Mouse (Mus musculus): ENCODE data around the gene Epha2.

Epha2 gene

DNA sequence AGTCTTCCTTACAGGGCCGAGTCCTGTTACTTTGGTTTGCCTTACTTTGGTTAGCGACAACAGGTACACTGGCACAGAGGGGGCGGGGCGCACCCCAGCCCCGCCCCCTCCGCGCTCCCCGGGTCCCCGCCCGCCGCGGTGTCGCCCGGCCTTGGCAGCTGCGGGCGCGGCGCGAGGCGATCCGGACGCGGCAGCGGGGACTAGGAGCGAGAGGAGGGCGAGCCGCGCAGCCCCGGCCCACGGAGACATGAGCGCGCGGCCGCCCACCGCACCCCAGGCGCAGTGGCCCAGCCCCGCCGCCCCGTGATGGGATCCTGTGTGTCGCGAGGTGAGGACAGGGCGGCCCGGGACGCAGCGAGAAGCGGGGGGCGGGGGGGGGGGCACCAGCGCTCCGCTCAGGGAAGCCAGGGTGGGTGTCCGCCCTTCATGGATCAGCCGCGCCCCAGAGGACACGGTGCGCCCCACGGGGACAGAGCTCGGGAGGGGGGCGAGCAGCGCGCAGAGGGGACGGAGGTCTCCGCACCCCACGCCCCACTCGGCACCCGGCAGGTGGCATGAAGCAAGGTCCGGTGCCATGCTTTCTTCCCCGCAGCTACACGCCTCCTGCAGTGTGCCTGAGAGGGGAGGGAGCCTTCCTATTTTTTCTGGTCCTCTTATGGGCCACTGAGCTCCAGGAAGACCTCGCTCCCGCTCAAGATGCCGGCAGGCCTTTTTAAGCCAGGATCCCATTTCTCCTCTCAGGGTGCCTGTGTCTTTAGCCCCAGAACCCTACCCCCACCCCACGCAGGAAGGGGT, 67.2 kb downstream of the Epha2 start, which contains the start of gene Fam131c:
TSS of gene Fam131c (plus strand) at position 224 of the 795 bp plus-strand sequence.
- no peak for DNase-seq (ENCODE audit: low read depth, low spot score)

DNA sequence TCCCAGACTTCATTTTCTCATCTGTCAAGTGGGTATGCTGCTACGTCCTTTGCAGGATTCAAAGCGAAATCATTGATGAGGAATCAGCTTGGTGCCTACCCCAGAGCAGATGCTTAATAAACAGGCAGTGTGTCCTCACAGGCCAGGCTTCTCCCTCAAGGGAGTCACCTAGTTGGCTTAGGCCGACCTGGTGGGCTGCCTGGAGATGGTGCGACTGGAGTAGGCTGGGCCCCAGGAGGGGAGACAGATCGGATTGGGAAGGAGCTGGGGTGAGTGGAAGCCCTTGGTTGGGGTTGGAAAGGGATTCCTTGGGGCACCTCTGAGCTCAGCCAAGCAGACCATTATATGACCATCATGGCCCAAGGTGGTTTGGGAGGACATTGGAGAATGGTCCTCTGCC, 71.4 kb downstream of the Epha2 start:
- no peak for DNase-seq (ENCODE audit: low read depth, low spot score)
